Mouse (Mus musculus): ENCODE measurements around the gene Vmn1r209. TPM values are rescaled to one million over a fixed set of nuclear protein-coding genes. Genes with fewer than 3 reads are reported as not detected.
"Not testable (repeated sequence)": the region's sequence is repeated elsewhere in the genome, so short reads cannot be mapped to it uniquely, and the experiment has no call there.

Gene Vmn1r209
- polyA plus RNA-seq (2014; fragmentation: Nextera tagmentation; extraction: Ambion mirVana) = not detected in 2 replicates

- not testable (repeated sequence) for DNase-seq (ENCODE audit: low spot score); H3K9me3 ChIP-seq (ENCODE audit: control insufficient read depth, low read length); H3K27ac ChIP-seq; H3K9ac ChIP-seq; H3K36me3 ChIP-seq (replicated peaks; ENCODE audit: control insufficient read depth, insufficient read depth); H3K4me3 ChIP-seq (replicated peaks; ENCODE audit: low read length); ATAC-seq (ENCODE audit: low FRiP score); H3K27me3 ChIP-seq (ENCODE audit: control insufficient read depth, insufficient read depth, low read length); H3K4me1 ChIP-seq (replicated peaks; ENCODE audit: control insufficient read depth, insufficient read depth, low read length); H3K4me2 ChIP-seq (replicated peaks)
These were observed at the start of gene Vmn1r209 for GRCm38 (mm10) chr13:22809582-22809981. Gene Vmn1r209 (minus strand): TSS chr13:22809682.

DNA sequence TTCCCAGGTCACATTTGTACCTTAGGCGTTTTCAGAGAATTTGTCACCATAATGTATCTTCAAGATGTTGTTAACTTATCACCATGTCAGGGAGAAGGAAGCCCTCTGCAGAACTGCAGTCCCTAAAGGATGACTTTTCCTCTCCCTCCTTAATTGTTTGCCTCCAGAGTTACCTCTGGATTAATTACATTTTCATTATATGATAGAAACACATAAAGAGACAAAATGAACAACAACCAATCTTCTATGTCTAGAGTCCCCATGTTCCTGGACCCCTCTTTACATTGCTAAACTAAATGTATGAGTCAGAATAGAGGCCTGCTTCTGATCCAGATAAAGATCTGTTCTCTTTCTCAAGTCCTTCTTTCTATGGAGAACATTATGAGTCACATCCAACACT, 48.0 kb upstream of the Vmn1r209 start, which contains the start of gene Vmn1r211:
Gene Vmn1r211, minus strand, starts transcription at position 101 of the 400 bp plus-strand sequence.
- no peaks in the 10 kb centered on the region for H3K27me3 ChIP-seq (ENCODE audit: control insufficient read depth, insufficient read depth, low read length)
- H3K9ac ChIP-seq = no peak within 1 kb of the TSS
- DNase-seq (ENCODE audit: low spot score) (no peak), ATAC-seq (ENCODE audit: low FRiP score) (no peak)
- H3K9me3 ChIP-seq (ENCODE audit: control insufficient read depth, low read length) = no peaks in the 10 kb centered on the region
- H3K4me1 ChIP-seq (replicated peaks; ENCODE audit: control insufficient read depth, insufficient read depth, low read length) = no peaks in the 10 kb centered on the region
- no peak within 1 kb of the TSS for H3K4me3 ChIP-seq (replicated peaks; ENCODE audit: low read length)
- no peak within 1 kb of the TSS for H3K27ac ChIP-seq
- 74% methylated on average over 1 of the region's 1 CpGs for WGBS
- H3K4me2 ChIP-seq (replicated peaks) = no peak within 1 kb of the TSS
- H3K36me3 ChIP-seq (replicated peaks; ENCODE audit: control insufficient read depth, insufficient read depth) = no peaks in the 10 kb centered on the region

- Histone ChIP-seq H3K9ac (no peak overlapping the region), H3K36me3 (replicated peaks; ENCODE audit: control insufficient read depth, insufficient read depth) (no peaks in the 10 kb centered on the region), H3K4me2 (replicated peaks) (no peak overlapping the region), H3K4me1 (replicated peaks; ENCODE audit: control insufficient read depth, insufficient read depth, low read length) (no peaks in the 10 kb centered on the region), H3K27me3 (ENCODE audit: control insufficient read depth, insufficient read depth, low read length) (no peaks in the 10 kb centered on the region), H3K27ac (no peak overlapping the region), H3K9me3 (ENCODE audit: control insufficient read depth, low read length) (no peaks in the 10 kb centered on the region), H3K4me3 (replicated peaks; ENCODE audit: low read length) (no peak overlapping the region)
- DNase-seq (ENCODE audit: low spot score) (no peak), ATAC-seq (ENCODE audit: low FRiP score) (no peak)
- WGBS = 78% methylated on average over 4 of the region's 4 CpGs
These were observed 45.3 kb upstream of the Vmn1r209 start for GRCm38 (mm10) chr13:22854760-22855159.

DNA sequence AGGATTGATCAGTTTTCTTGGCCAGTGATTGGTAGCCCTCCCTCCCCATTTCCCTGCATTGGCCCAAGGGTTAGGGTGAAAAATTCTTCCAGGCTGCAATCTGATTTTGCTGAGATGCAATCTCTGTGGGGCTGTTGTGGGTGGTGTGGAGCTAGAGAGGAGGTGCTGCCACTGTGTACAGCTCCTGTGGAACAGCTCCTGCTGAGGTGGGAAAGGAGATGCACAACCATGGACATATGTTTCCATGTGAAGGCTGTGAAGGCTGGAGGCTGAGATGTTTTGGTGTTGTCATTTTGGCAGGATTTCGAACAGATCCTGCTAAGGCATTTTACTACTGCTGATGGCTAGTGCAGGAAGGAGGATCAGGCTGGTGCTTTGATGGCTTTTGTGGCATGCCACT, 37.3 kb upstream of the Vmn1r209 start:
- no peak overlapping the region for H3K4me3 ChIP-seq (replicated peaks; ENCODE audit: low read length)
- H3K36me3 ChIP-seq (replicated peaks; ENCODE audit: control insufficient read depth, insufficient read depth) = no peaks in the 10 kb centered on the region
- no peak overlapping the region for H3K4me2 ChIP-seq (replicated peaks)
- DNase-seq (ENCODE audit: low spot score) (no peak), ATAC-seq (ENCODE audit: low FRiP score) (no peak)
- H3K27me3 ChIP-seq (ENCODE audit: control insufficient read depth, insufficient read depth, low read length) = no peaks in the 10 kb centered on the region
- no peak overlapping the region for H3K27ac ChIP-seq
- H3K9me3 ChIP-seq (ENCODE audit: control insufficient read depth, low read length) = no peaks in the 10 kb centered on the region
- H3K4me1 ChIP-seq (replicated peaks; ENCODE audit: control insufficient read depth, insufficient read depth, low read length) = no peaks in the 10 kb centered on the region
- 91% methylated on average over 1 of the region's 1 CpGs for WGBS
- H3K9ac ChIP-seq = no peak overlapping the region

DNA sequence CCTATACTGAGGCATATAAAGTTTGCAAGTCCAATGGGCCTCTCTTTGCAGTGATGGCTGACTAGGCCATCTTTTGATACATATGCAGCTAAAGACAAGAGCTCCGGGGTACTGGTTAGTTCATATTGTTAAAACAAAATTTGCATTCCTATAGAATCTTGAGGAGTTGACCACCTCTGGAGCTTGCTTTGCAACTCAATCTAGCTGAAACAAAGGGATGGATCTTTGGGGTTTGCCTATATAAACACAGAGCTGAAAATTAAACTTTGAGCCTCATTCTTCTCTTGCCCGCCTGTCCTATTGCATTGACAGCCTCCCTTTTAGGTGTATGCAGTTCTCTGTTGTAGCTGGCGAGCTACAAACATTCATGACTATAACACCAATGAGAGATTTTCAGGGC, 34.8 kb upstream of the Vmn1r209 start:
- H3K4me1 ChIP-seq (replicated peaks; ENCODE audit: control insufficient read depth, insufficient read depth, low read length); H3K9ac ChIP-seq; H3K4me2 ChIP-seq (replicated peaks); ATAC-seq (ENCODE audit: low FRiP score); H3K9me3 ChIP-seq (ENCODE audit: control insufficient read depth, low read length); H3K27me3 ChIP-seq (ENCODE audit: control insufficient read depth, insufficient read depth, low read length); DNase-seq (ENCODE audit: low spot score); H3K4me3 ChIP-seq (replicated peaks; ENCODE audit: low read length); H3K36me3 ChIP-seq (replicated peaks; ENCODE audit: control insufficient read depth, insufficient read depth); H3K27ac ChIP-seq: not testable (repeated sequence)
- WGBS = 31% methylated on average over 3 of the region's 3 CpGs

GRCm38 (mm10) chr13:22831248-22831647, 21.8 kb upstream of the Vmn1r209 start, which contains the start of gene Vmn1r210:
Gene Vmn1r210 (minus strand): TSS chr13:22831348.
- H3K4me1 ChIP-seq (replicated peaks; ENCODE audit: control insufficient read depth, insufficient read depth, low read length) = no peaks in the 10 kb centered on the region
- no peak within 1 kb of the TSS for H3K4me2 ChIP-seq (replicated peaks)
- 58% methylated on average over 4 of the region's 4 CpGs for WGBS
- ATAC-seq (ENCODE audit: low FRiP score) (no peak), DNase-seq (ENCODE audit: low spot score) (no peak)
- H3K4me3 ChIP-seq (replicated peaks; ENCODE audit: low read length) = no peak within 1 kb of the TSS
- H3K9ac ChIP-seq = no peak within 1 kb of the TSS
- H3K27me3 ChIP-seq (ENCODE audit: control insufficient read depth, insufficient read depth, low read length) = no peaks in the 10 kb centered on the region
- H3K9me3 ChIP-seq (ENCODE audit: control insufficient read depth, low read length) = no peaks in the 10 kb centered on the region
- H3K36me3 ChIP-seq (replicated peaks; ENCODE audit: control insufficient read depth, insufficient read depth) = no peaks in the 10 kb centered on the region
- H3K27ac ChIP-seq = no peak within 1 kb of the TSS

GRCm38 (mm10) chr13:22829395-22829794, 19.9 kb upstream of the Vmn1r209 start:
- not testable (repeated sequence) for H3K4me3 ChIP-seq (replicated peaks; ENCODE audit: low read length); ATAC-seq (ENCODE audit: low FRiP score)

DNA sequence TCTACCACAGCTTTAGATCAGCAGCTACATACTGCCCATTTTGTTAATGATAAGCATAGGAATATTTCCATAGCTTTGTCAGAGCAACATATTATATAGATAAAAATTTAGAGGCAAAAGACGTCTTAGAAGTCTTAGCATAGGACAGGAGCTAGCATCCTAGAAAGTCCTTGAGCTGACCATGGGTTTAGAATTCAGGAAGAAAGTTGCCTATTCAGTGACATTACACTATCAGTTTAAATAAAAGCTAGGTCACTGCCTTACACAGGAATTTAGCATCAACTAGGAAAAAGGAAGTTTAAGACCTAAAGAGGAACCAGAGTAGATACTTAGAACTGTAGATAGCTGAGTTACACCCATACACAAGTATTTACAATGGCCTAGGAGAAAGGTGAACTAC, 12.1 kb upstream of the Vmn1r209 start:
- H3K4me3 ChIP-seq (replicated peaks; ENCODE audit: low read length); ATAC-seq (ENCODE audit: low FRiP score); H3K4me1 ChIP-seq (replicated peaks; ENCODE audit: control insufficient read depth, insufficient read depth, low read length); H3K9ac ChIP-seq; H3K9me3 ChIP-seq (ENCODE audit: control insufficient read depth, low read length); H3K27me3 ChIP-seq (ENCODE audit: control insufficient read depth, insufficient read depth, low read length); H3K36me3 ChIP-seq (replicated peaks; ENCODE audit: control insufficient read depth, insufficient read depth); H3K4me2 ChIP-seq (replicated peaks); DNase-seq (ENCODE audit: low spot score); H3K27ac ChIP-seq: not testable (repeated sequence)
- WGBS = 84% methylated on average over 1 of the region's 1 CpGs

More at GRCm38 (mm10) chr13:22829395-22829794, 19.9 kb upstream of the Vmn1r209 start:
- not testable (repeated sequence) for H3K36me3 ChIP-seq (replicated peaks; ENCODE audit: control insufficient read depth, insufficient read depth); H3K4me2 ChIP-seq (replicated peaks); DNase-seq (ENCODE audit: low spot score); H3K27ac ChIP-seq; H3K9me3 ChIP-seq (ENCODE audit: control insufficient read depth, low read length); H3K4me1 ChIP-seq (replicated peaks; ENCODE audit: control insufficient read depth, insufficient read depth, low read length); H3K9ac ChIP-seq; H3K27me3 ChIP-seq (ENCODE audit: control insufficient read depth, insufficient read depth, low read length)
- 39% methylated on average over 7 of the region's 7 CpGs for WGBS

- not testable (repeated sequence) for H3K4me1 ChIP-seq (replicated peaks; ENCODE audit: control insufficient read depth, insufficient read depth, low read length); DNase-seq (ENCODE audit: low spot score); H3K4me2 ChIP-seq (replicated peaks); H3K9ac ChIP-seq; H3K9me3 ChIP-seq (ENCODE audit: control insufficient read depth, low read length); ATAC-seq (ENCODE audit: low FRiP score); H3K27ac ChIP-seq; H3K27me3 ChIP-seq (ENCODE audit: control insufficient read depth, insufficient read depth, low read length); H3K36me3 ChIP-seq (replicated peaks; ENCODE audit: control insufficient read depth, insufficient read depth); H3K4me3 ChIP-seq (replicated peaks; ENCODE audit: low read length)
- WGBS = 80% methylated on average over 3 of the region's 3 CpGs
These were observed 21.4 kb downstream of the Vmn1r209 start for GRCm38 (mm10) chr13:22788096-22788495.

DNA sequence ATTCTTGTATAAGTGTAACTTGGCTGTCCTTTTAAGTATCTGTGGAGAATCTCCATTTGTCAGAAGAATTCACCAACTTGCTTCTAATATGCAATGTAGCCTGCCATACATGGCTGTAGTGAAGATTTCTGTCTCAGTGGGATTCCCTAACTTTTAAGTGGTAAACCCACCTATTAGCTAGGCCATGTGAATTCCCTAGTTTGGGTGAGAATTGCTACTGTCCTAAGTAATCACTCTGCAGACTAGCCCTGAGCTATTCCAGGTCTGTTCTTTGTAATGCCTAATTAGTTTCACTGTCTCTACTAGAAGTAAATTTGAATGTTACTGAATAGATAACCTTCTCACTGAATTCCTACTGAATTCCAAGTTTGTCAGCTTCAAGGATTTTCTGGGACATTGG, 25.3 kb downstream of the Vmn1r209 start:
- H3K27me3 ChIP-seq (ENCODE audit: control insufficient read depth, insufficient read depth, low read length); H3K4me1 ChIP-seq (replicated peaks; ENCODE audit: control insufficient read depth, insufficient read depth, low read length); H3K4me2 ChIP-seq (replicated peaks); H3K9ac ChIP-seq; H3K36me3 ChIP-seq (replicated peaks; ENCODE audit: control insufficient read depth, insufficient read depth); H3K27ac ChIP-seq; ATAC-seq (ENCODE audit: low FRiP score); DNase-seq (ENCODE audit: low spot score); H3K4me3 ChIP-seq (replicated peaks; ENCODE audit: low read length); H3K9me3 ChIP-seq (ENCODE audit: control insufficient read depth, low read length): not testable (repeated sequence)
